Mouse (Mus musculus) cerebellum, adult 9-10 months (tissue): ENCODE results near the gene Atp2c1.
A peak's percentile ranks its signal among the peaks of the same experiment; 100 is the strongest.

ENCODE experiments used
- DNase-seq: peaks from one replicate; pipeline ENCODE4 v3.0.0; 2022

Atp2c1 gene

DNA sequence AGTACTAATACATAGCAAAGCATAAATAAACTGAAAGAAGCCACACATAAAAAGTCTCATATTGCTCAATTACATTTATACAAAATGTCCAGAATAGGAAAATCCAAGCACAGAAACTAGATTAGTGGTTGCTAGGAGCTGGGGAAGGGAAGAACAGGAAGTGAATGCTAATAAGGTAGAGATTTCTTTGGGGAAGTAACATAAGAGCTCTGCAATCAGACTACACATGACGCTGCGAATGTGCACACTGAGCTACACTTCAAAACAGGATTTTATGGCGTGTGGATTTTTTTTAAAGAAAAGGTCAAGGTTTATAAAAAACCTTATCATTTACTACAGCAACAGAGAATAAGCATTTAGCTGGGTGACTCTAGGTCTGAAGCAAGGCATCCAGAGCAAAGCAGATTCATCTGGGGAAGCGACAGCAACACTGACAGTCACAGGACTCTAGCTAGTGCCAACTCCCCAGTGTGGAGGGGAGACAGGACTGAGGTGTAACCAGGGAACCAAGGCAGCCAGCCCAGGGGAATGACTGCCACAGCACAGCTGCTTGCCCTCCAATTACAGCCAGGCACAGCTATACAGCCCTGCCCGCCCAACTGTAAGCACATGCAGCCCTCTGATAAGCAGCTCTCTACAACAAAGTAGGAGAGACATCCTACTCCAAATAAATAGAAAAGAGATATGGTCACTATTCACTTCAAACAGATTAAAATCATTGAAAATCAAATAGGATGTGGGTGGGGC, 42.6 kb downstream of the Atp2c1 start:
- DNase-seq = no peak

DNA sequence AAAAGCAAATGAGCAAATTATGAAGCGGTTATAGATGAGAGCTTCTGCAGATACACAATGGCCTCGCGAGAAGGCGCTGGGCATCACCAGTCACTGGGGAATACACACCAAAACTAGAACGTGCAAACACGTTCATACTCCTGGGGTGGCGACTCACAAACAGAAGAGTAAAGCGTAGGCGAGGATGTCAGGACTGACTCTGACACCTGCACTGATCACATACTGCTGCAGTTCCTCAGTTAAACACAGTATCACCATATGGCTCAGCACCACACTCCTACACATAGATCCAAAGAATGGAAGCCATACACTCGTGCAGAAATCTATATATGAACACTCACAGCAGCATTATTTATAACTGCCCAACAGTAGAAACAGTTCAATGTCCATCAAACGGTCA, 43.2 kb downstream of the Atp2c1 start:
- DNase-seq = no peak

GRCm38 (mm10) chr9:105482715-105483510, 44.2 kb downstream of the Atp2c1 start:
- no peak for DNase-seq

GRCm38 (mm10) chr9:105482070-105482469, 45.0 kb downstream of the Atp2c1 start:
- DNase-seq = peak; percentile 57

GRCm38 (mm10) chr9:105476134-105476533, 51.0 kb downstream of the Atp2c1 start:
- DNase-seq = peak; percentile 70

DNA sequence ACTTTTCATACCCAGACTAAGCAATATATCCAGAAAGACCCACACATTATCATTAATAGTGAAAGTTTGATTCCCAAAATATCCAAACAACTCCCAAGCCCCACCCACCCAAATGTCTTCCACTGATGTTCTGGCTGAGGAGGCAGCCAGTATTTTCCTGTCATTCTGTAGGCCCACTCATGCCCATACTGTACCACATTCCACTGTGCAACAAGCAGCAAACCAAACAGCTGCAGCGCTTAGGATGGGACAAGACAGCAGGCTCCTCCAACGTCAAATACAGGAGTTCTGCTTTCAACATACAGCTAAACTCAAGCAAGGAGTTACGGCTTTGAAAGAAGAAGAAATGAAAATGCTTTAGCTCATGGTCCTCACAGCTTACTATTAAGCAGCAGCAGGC, 52.2 kb downstream of the Atp2c1 start:
- DNase-seq = no peak

- DNase-seq = no peak
Measured at GRCm38 (mm10) chr9:105467787-105468186, 59.3 kb downstream of the Atp2c1 start.

DNA sequence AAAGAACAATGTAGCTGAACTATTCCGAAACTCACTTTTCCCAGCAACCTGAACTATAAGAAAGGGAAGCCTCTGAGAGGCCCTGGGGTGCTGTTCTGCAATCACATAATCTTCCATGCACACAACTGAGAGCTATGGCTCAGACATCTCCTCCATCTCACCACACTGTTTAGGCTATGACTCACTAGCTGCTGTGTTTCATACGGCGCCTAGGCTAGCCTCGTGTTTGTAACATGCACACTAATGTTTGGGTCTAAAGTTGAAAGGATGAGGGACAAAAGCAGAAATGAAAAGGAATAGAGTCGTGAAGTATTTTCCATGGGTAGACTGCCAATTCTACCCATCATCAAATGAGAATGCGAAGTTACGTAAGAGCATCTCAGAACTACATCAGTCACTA, 65.6 kb downstream of the Atp2c1 start:
- DNase-seq = no peak

DNA sequence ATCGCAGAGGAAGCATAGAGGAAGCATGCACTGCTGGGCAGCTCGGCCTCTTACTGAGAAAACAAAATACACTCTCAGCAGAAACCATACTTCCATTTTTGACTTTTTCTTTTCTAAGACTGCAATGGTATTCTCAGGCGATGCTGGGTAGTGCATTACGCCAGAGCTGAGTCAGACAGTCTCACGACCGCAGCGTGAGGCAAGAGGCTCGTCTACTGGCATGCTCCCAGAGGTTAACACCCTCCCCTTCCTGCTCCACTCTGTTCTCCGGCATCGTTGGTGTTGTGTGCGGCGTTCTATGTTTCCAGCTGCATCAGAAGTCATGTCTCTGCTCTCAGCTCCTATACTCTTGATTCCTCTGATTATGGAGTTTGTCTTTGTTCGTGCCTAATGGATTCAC, 68.1 kb downstream of the Atp2c1 start:
- no peak for DNase-seq

DNA sequence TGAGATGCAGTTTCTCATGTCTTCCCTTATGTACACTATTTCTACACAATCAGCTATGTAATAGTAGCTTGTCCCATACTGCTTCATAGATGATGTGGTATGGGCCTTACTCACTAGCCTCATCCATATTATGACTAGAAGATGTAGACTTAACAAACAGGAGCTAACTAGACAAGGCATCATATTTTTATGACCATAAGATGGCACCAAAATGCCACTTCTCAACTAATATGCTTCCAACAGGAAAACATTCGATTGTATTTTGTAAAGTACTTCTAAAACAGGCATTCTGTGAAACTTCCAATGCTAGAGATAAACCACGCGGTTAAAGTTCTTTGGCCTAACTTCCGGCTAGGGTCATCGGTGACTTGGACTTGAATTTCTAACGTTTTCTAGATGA, 118.6 kb downstream of the Atp2c1 start:
- DNase-seq = no peak

- DNase-seq = peak; percentile 81
Measured at GRCm38 (mm10) chr9:105395218-105395627, 131.9 kb downstream of the Atp2c1 start, which contains the start of the genes Aste1 and Nek11. Gene Aste1 (plus strand): TSS chr9:105395392. Gene Nek11 (minus strand): TSS chr9:105395524.

- DNase-seq = no peak
Measured at GRCm38 (mm10) chr9:105394720-105395119, 132.4 kb downstream of the Atp2c1 start.

GRCm38 (mm10) chr9:105390616-105391015, 136.5 kb downstream of the Atp2c1 start:
- no peak for DNase-seq

DNA sequence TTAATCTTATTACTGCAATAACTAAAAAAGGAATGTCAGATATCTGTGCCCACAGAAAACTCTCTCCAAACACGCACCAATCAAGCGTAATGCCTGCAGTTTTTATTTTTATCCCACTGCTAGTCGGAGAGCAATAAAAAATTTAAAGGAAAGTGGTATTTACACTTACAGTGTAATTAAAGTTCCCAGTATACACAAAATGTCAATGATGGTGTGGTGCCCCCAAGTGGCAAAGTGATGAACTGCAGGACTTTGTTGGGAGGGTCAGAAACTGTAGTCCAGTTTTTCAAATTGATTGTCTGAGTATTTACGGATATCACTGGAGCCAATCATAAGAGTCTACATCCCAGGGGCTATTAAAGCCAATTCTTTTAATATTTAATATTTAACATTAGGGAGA, 137.8 kb downstream of the Atp2c1 start:
- DNase-seq = peak; percentile 58

- no peak for DNase-seq
Measured at GRCm38 (mm10) chr9:105387403-105387802, 139.7 kb downstream of the Atp2c1 start.

DNA sequence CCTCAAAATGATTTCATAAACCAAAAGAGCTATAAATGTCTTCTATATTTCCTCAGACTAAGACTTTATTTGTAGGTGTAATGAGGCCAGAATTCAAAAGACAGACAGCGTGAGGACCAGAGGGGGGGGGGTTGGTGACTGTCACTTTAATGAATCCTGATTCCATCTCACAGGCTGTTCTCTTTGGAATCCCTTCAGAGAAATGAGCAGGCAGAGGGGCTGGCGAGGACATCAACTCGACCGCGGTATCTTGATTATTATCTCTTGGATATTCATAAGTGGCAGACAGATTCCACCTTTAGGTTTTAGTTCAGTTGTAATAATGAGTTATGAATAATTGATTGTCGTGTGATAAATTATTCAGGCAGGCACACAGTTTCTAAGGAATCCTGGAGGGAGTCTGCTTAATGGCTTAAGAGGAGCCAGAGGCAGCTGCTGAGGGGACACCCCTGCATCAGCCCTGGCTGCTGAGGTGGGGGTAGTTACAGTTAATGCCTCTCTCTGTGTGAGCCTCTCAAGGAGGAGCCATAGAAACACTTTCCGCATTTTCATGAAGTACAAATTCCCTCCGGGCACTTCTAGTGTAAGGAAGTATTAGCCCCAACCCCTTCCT, 147.5 kb downstream of the Atp2c1 start:
- DNase-seq = no peak

DNA sequence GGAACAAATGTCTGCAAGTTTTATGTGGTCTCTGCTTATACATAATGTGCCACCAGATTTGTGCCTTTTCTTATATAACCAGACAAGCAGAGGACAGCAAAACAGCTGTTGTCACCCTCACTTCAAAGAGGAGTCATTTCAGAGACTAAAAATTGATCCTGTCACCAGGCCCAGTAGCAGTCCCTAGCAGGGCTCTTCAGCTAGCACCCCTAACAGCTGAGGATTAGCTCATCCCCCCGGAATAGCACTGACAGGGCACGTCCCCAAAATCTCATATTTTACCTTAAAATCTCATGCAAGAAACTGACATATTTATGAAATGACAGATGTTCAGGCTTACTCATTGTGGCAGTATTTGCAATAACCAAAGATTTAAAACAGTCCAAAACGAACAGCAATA, 149.5 kb downstream of the Atp2c1 start:
- DNase-seq = no peak

GRCm38 (mm10) chr9:105376954-105377530, 150.1 kb downstream of the Atp2c1 start:
- DNase-seq = no peak

- no peak for DNase-seq
Measured at GRCm38 (mm10) chr9:105376411-105376810, 150.7 kb downstream of the Atp2c1 start.

- DNase-seq = no peak
Measured at GRCm38 (mm10) chr9:105374361-105374760, 152.8 kb downstream of the Atp2c1 start.

- no peak for DNase-seq
Measured at GRCm38 (mm10) chr9:105368605-105369004, 158.5 kb downstream of the Atp2c1 start.

DNA sequence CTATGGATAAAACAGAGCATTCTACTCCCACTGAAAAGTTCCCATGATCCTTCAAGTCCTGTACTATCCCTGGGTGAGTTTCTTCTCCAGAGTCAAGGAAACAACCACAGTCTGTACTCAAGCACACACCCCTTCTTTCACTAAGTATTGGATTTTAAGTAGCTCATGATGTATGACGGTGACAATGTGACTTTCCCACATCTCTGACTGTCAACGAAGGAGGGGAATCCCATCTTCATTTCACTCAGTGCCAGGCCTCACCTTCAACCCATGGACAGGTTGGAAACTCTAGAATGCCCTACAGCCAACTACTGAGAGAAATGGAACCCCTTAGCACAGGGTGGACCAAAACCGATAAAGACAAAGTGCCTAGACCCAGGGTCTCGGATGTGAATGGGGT, 160.9 kb downstream of the Atp2c1 start:
- no peak for DNase-seq

DNA sequence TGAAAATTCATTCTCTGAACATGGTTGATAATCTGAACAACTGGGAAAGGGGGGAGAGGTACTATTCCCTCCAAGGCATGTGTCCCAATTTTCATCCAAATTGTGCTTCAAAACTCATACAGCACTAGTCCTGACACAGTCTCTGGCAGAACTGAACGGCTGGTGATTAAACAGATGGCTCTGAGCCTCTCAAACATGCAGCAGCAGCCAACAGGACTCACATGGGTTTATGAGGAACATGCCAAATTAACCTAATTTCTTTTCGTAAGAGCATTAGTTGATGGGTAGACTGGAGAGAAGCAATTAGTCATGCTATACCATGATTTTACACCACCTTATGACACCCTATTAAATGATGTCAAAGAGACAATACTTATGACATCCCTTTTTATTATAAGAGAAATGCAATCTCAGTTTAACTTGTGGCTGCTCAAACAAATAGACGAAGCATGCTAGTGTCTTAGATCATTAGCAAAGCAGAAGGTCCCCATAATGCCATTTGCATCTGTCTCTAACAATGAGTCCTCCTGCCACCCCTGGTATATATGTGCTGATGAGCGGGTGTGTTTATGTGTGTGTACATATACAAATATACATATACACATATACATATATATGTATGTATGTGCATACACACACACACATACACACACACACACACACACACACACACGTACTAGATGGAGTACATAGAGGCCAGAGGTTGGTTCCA, 163.4 kb downstream of the Atp2c1 start:
- DNase-seq = no peak
